Mouse (Mus musculus) megakaryocyte progenitor cell, adult 5-6 weeks (primary cell): ENCODE measurements around the gene Abi3. TPM values are rescaled to one million over a fixed set of nuclear protein-coding genes. Genes with fewer than 3 reads are reported as not detected.

Experiments used
- ATAC-seq: replicated peaks from 2 replicates; pipeline ENCODE4 v1.8.0; 2016; ENCODE audit warnings: mild to moderate bottlenecking, moderate TSS enrichment, inconsistent platforms; ENCODE audit not compliant: poor library complexity
- total RNA-seq, 2 experiments: library from RNA; stranded (forward) in 1 of 2; stranded (reverse) in 1 of 2; fragments of 157-497, 149-512 nt in 1 of 2; fragments of 200-1000 nt in 1 of 2; gene quantifications; 2 replicates each; pipeline versions ENCODE4 v1.2.3 to v1.2.4; 2015 to 2017

Gene Abi3
- total RNA-seq, 2 experiments from 2014 or later: 3.0 to 5.0 TPM

GRCm38 (mm10) chr11:95827464-95828085 lies 14.7 kb downstream of the Abi3 start:
- ATAC-seq: peak; percentile 35

GRCm38 (mm10) chr11:95827168-95827447 lies 15.2 kb downstream of the Abi3 start:
- no peak for ATAC-seq

GRCm38 (mm10) chr11:95826317-95827167 lies 15.7 kb downstream of the Abi3 start:
- ATAC-seq: no peak

GRCm38 (mm10) chr11:95825625-95826024 lies 16.7 kb downstream of the Abi3 start:
- no peak for ATAC-seq

- ATAC-seq: no peak
Measured at GRCm38 (mm10) chr11:95824877-95825243, 17.4 kb downstream of the Abi3 start.

GRCm38 (mm10) chr11:95824071-95824876 lies 18.0 kb downstream of the Abi3 start, which contains the start of gene Phospho1:
Gene Phospho1, plus strand, starts transcription at chr11:95824499.
- ATAC-seq: peak; percentile 84

GRCm38 (mm10) chr11:95822437-95822836 lies 19.8 kb downstream of the Abi3 start:
- no peak for ATAC-seq

- no peak for ATAC-seq
Measured at GRCm38 (mm10) chr11:95821511-95821910, 20.8 kb downstream of the Abi3 start.

GRCm38 (mm10) chr11:95819138-95819537 lies 23.1 kb downstream of the Abi3 start:
- no peak for ATAC-seq

GRCm38 (mm10) chr11:95815412-95815811 lies 26.9 kb downstream of the Abi3 start:
- ATAC-seq: no peak

GRCm38 (mm10) chr11:95814857-95815256 lies 27.4 kb downstream of the Abi3 start:
- ATAC-seq: no peak

- ATAC-seq: no peak
Measured at GRCm38 (mm10) chr11:95814101-95814500, 28.2 kb downstream of the Abi3 start.

GRCm38 (mm10) chr11:95812224-95812623 lies 30.1 kb downstream of the Abi3 start:
- ATAC-seq: no peak

GRCm38 (mm10) chr11:95811741-95812140 lies 30.5 kb downstream of the Abi3 start:
- ATAC-seq: no peak

GRCm38 (mm10) chr11:95810828-95811227 lies 31.4 kb downstream of the Abi3 start:
- ATAC-seq: no peak

GRCm38 (mm10) chr11:95809603-95810002 lies 32.7 kb downstream of the Abi3 start:
- no peak for ATAC-seq

- peak; percentile 74 for ATAC-seq
Measured at GRCm38 (mm10) chr11:95808448-95809011, 33.7 kb downstream of the Abi3 start.

GRCm38 (mm10) chr11:95807884-95808283 lies 34.4 kb downstream of the Abi3 start:
- ATAC-seq: no peak

- ATAC-seq: peak; percentile 54
Measured at GRCm38 (mm10) chr11:95805527-95805926, 36.7 kb downstream of the Abi3 start.

- peak; percentile 30; the same call in 1 of the 2 replicates for ATAC-seq
Measured at GRCm38 (mm10) chr11:95805010-95805409, 37.3 kb downstream of the Abi3 start.

- no peak for ATAC-seq
Measured at GRCm38 (mm10) chr11:95795582-95795981, 46.7 kb downstream of the Abi3 start.
